24 mouse cellular contexts compared by ENCODE assay signal in genomic region chr11:75643323-75643722, GRCm38 (mm10).
"Had no signal": no experiment of that assay in that cellular context is flagged by ENCODE, and none has a peak within 500 bp of the region (broad histone marks: within the 10 kb centered on the region; RNA-seq: fewer than 3 reads in every experiment).

No protein-coding gene starts in this region.

- H3K36me3 ChIP-seq: heart, embryonic 15.5 days had no signal

- H3K9me3 ChIP-seq: heart, embryonic 13.5 days; heart, embryonic 15.5 days; limb, embryonic 13.5 days; limb, embryonic 15.5 days; liver, embryonic 12.5 days had no signal

- H3K4me1 ChIP-seq: limb, embryonic 13.5 days had no signal

- DNase-seq: forebrain, postnatal 0 days; gastrocnemius, postnatal 14 days; gastrocnemius, postnatal 36 days; heart, adult 11 months; heart, adult 2 months; heart, postnatal 14 days; heart, postnatal 36 days; kidney, adult 18-20 months; kidney, adult 9 months; kidney, postnatal 25 days; layer of hippocampus, adult 9-11 months; layer of hippocampus, postnatal 36 days; left cerebral cortex, postnatal 4 days; lung, adult 18-20 months had no signal

- ATAC-seq: forebrain, postnatal 0 days; hindbrain, embryonic 16.5 days; intestine, embryonic 16.5 days; liver, embryonic 12.5 days had no signal

- H3K27me3 ChIP-seq: heart, embryonic 13.5 days; heart, embryonic 15.5 days; limb, embryonic 13.5 days; limb, embryonic 15.5 days; liver, embryonic 12.5 days had no signal

- H3K4me3 ChIP-seq: heart, adult 2 months; heart, embryonic 13.5 days; heart, embryonic 15.5 days; limb, embryonic 13.5 days; limb, embryonic 15.5 days; liver, embryonic 12.5 days had no signal

- H3K4me2 ChIP-seq: heart, embryonic 11.5 days; heart, embryonic 13.5 days; heart, embryonic 15.5 days; hindbrain, embryonic 14.5 days; limb, embryonic 13.5 days; limb, embryonic 15.5 days; liver, embryonic 12.5 days had no signal

- H3K27ac ChIP-seq: heart, adult 2 months; heart, embryonic 13.5 days; heart, embryonic 15.5 days; hindbrain, embryonic 14.5 days; limb, embryonic 13.5 days; limb, embryonic 15.5 days; liver, embryonic 12.5 days; liver, embryonic 14.5 days had no signal

- H3K9ac ChIP-seq: forebrain, postnatal 0 days; heart, embryonic 13.5 days; heart, embryonic 15.5 days; hindbrain, embryonic 14.5 days; limb, embryonic 13.5 days; limb, embryonic 15.5 days; liver, embryonic 12.5 days; liver, embryonic 14.5 days had no signal
